Mouse (Mus musculus): Measurements from ENCODE around the gene C130050O18Rik. TPM values are rescaled to one million over a fixed set of nuclear protein-coding genes. Genes with fewer than 3 reads are reported as not detected.

C130050O18Rik gene
- polyA plus RNA-seq, 1 experiment from 2014 or later: 0.26 TPM

GRCm38 (mm10) chr5:139403692-139404260, 1.3 kb upstream of the C130050O18Rik start:
- Histone ChIP-seq H3K36me3 (ENCODE audit: control insufficient read depth, insufficient read depth, low read length) (no peaks in the 10 kb centered on the region), H3K9ac (ENCODE audit: low read depth, low read length) (no peak overlapping the region), H3K27ac (ENCODE audit: low read depth, low read length) (no peak overlapping the region), H3K27me3 (replicated peaks; ENCODE audit: control insufficient read depth, insufficient read depth, low read length) (no peaks in the 10 kb centered on the region), H3K9me3 (ENCODE audit: control insufficient read depth, low read length) (no peaks in the 10 kb centered on the region), H3K4me3 (ENCODE audit: low read length) (no peak overlapping the region), H3K4me1 (ENCODE audit: control insufficient read depth, insufficient read depth, low read depth, low read length) (peaks cover 6% of the 10 kb centered on the region), H3K4me2 (ENCODE audit: low read length) (no peak overlapping the region)
- WGBS: 87% methylated on average over 8 of the region's 8 CpGs
- no peak for ATAC-seq

- WGBS: 74% methylated on average over 7 of the region's 7 CpGs
- no peaks in the 10 kb centered on the region for H3K27me3 ChIP-seq (replicated peaks; ENCODE audit: control insufficient read depth, insufficient read depth, low read length)
- H3K27ac ChIP-seq (ENCODE audit: low read depth, low read length): no peak overlapping the region
- H3K4me3 ChIP-seq (ENCODE audit: low read length): no peak overlapping the region
- no peaks in the 10 kb centered on the region for H3K9me3 ChIP-seq (ENCODE audit: control insufficient read depth, low read length)
- no peak for ATAC-seq
- no peak overlapping the region for H3K4me2 ChIP-seq (ENCODE audit: low read length)
- H3K9ac ChIP-seq (ENCODE audit: low read depth, low read length): no peak overlapping the region
- H3K4me1 ChIP-seq (ENCODE audit: control insufficient read depth, insufficient read depth, low read depth, low read length): peaks cover 5% of the 10 kb centered on the region
- no peaks in the 10 kb centered on the region for H3K36me3 ChIP-seq (ENCODE audit: control insufficient read depth, insufficient read depth, low read length)
Measured at GRCm38 (mm10) chr5:139405478-139405877, 398 bp downstream of the C130050O18Rik start.

- WGBS: 59% methylated on average over 3 of the region's 3 CpGs
- no peak overlapping the region for H3K27ac ChIP-seq (ENCODE audit: low read depth, low read length)
- peaks cover 5% of the 10 kb centered on the region for H3K4me1 ChIP-seq (ENCODE audit: control insufficient read depth, insufficient read depth, low read depth, low read length)
- no peak for ATAC-seq
- no peaks in the 10 kb centered on the region for H3K9me3 ChIP-seq (ENCODE audit: control insufficient read depth, low read length)
- no peaks in the 10 kb centered on the region for H3K36me3 ChIP-seq (ENCODE audit: control insufficient read depth, insufficient read depth, low read length)
- H3K9ac ChIP-seq (ENCODE audit: low read depth, low read length): no peak overlapping the region
- no peak overlapping the region for H3K4me3 ChIP-seq (ENCODE audit: low read length)
- no peaks in the 10 kb centered on the region for H3K27me3 ChIP-seq (replicated peaks; ENCODE audit: control insufficient read depth, insufficient read depth, low read length)
- H3K4me2 ChIP-seq (ENCODE audit: low read length): no peak overlapping the region
Measured at GRCm38 (mm10) chr5:139405953-139406352, 873 bp downstream of the C130050O18Rik start.

GRCm38 (mm10) chr5:139407121-139407885, 2.2 kb downstream of the C130050O18Rik start:
- ATAC-seq: no peak
- Histone ChIP-seq H3K27ac (ENCODE audit: low read depth, low read length) (no peak overlapping the region; the same call in 1 of the 2 replicates), H3K4me2 (ENCODE audit: low read length) (no peak overlapping the region), H3K4me1 (ENCODE audit: control insufficient read depth, insufficient read depth, low read depth, low read length) (peaks cover 5% of the 10 kb centered on the region), H3K9me3 (ENCODE audit: control insufficient read depth, low read length) (no peaks in the 10 kb centered on the region), H3K4me3 (ENCODE audit: low read length) (no peak overlapping the region), H3K9ac (ENCODE audit: low read depth, low read length) (no peak overlapping the region; the same call in 1 of the 2 replicates), H3K36me3 (ENCODE audit: control insufficient read depth, insufficient read depth, low read length) (no peaks in the 10 kb centered on the region), H3K27me3 (replicated peaks; ENCODE audit: control insufficient read depth, insufficient read depth, low read length) (no peaks in the 10 kb centered on the region)
- WGBS: 85% methylated on average over 14 of the region's 14 CpGs

- Histone ChIP-seq H3K27ac (ENCODE audit: low read depth, low read length) (no peak overlapping the region), H3K36me3 (ENCODE audit: control insufficient read depth, insufficient read depth, low read length) (no peaks in the 10 kb centered on the region), H3K27me3 (replicated peaks; ENCODE audit: control insufficient read depth, insufficient read depth, low read length) (no peaks in the 10 kb centered on the region), H3K4me3 (ENCODE audit: low read length) (no peak overlapping the region), H3K4me2 (ENCODE audit: low read length) (no peak overlapping the region), H3K9me3 (ENCODE audit: control insufficient read depth, low read length) (no peaks in the 10 kb centered on the region), H3K4me1 (ENCODE audit: control insufficient read depth, insufficient read depth, low read depth, low read length) (peaks cover 5% of the 10 kb centered on the region), H3K9ac (ENCODE audit: low read depth, low read length) (peak overlapping the region; percentile 13; the same call in 1 of the 2 replicates)
- ATAC-seq: no peak
- WGBS: 74% methylated on average over 7 of the region's 7 CpGs
Measured at GRCm38 (mm10) chr5:139408511-139408910, 3.4 kb downstream of the C130050O18Rik start.

- Histone ChIP-seq H3K9ac (ENCODE audit: low read depth, low read length) (no peak overlapping the region), H3K27ac (ENCODE audit: low read depth, low read length) (no peak overlapping the region), H3K4me3 (ENCODE audit: low read length) (no peak overlapping the region), H3K4me2 (ENCODE audit: low read length) (no peak overlapping the region), H3K27me3 (replicated peaks; ENCODE audit: control insufficient read depth, insufficient read depth, low read length) (no peaks in the 10 kb centered on the region), H3K36me3 (ENCODE audit: control insufficient read depth, insufficient read depth, low read length) (no peaks in the 10 kb centered on the region), H3K9me3 (ENCODE audit: control insufficient read depth, low read length) (no peaks in the 10 kb centered on the region), H3K4me1 (ENCODE audit: control insufficient read depth, insufficient read depth, low read depth, low read length) (peaks cover 5% of the 10 kb centered on the region)
- 78% methylated on average over 12 of the region's 12 CpGs for WGBS
- no peak for ATAC-seq
Measured at GRCm38 (mm10) chr5:139409412-139409811, 4.3 kb downstream of the C130050O18Rik start.

GRCm38 (mm10) chr5:139410056-139410455, 5.0 kb downstream of the C130050O18Rik start:
- H3K27ac ChIP-seq (ENCODE audit: low read depth, low read length): no peak overlapping the region
- H3K4me3 ChIP-seq (ENCODE audit: low read length): no peak overlapping the region
- H3K4me2 ChIP-seq (ENCODE audit: low read length): no peak overlapping the region
- no peak overlapping the region for H3K9ac ChIP-seq (ENCODE audit: low read depth, low read length)
- H3K4me1 ChIP-seq (ENCODE audit: control insufficient read depth, insufficient read depth, low read depth, low read length): peaks cover 5% of the 10 kb centered on the region
- no peak for ATAC-seq
- H3K27me3 ChIP-seq (replicated peaks; ENCODE audit: control insufficient read depth, insufficient read depth, low read length): no peaks in the 10 kb centered on the region
- H3K9me3 ChIP-seq (ENCODE audit: control insufficient read depth, low read length): no peaks in the 10 kb centered on the region
- 90% methylated on average over 4 of the region's 4 CpGs for WGBS
- H3K36me3 ChIP-seq (ENCODE audit: control insufficient read depth, insufficient read depth, low read length): no peaks in the 10 kb centered on the region

GRCm38 (mm10) chr5:139411117-139411516, 6.0 kb downstream of the C130050O18Rik start:
- ATAC-seq: no peak
- Histone ChIP-seq H3K36me3 (ENCODE audit: control insufficient read depth, insufficient read depth, low read length) (no peaks in the 10 kb centered on the region), H3K4me1 (ENCODE audit: control insufficient read depth, insufficient read depth, low read depth, low read length) (peaks cover 5% of the 10 kb centered on the region), H3K27me3 (replicated peaks; ENCODE audit: control insufficient read depth, insufficient read depth, low read length) (no peaks in the 10 kb centered on the region), H3K4me3 (ENCODE audit: low read length) (no peak overlapping the region), H3K27ac (ENCODE audit: low read depth, low read length) (no peak overlapping the region), H3K4me2 (ENCODE audit: low read length) (no peak overlapping the region), H3K9ac (ENCODE audit: low read depth, low read length) (no peak overlapping the region), H3K9me3 (ENCODE audit: control insufficient read depth, low read length) (no peaks in the 10 kb centered on the region)
- WGBS: 88% methylated on average over 6 of the region's 6 CpGs

GRCm38 (mm10) chr5:139411665-139412314, 6.7 kb downstream of the C130050O18Rik start:
- Histone ChIP-seq H3K4me1 (ENCODE audit: control insufficient read depth, insufficient read depth, low read depth, low read length) (peaks cover 5% of the 10 kb centered on the region), H3K27ac (ENCODE audit: low read depth, low read length) (no peak overlapping the region), H3K4me3 (ENCODE audit: low read length) (no peak overlapping the region), H3K27me3 (replicated peaks; ENCODE audit: control insufficient read depth, insufficient read depth, low read length) (no peaks in the 10 kb centered on the region), H3K4me2 (ENCODE audit: low read length) (no peak overlapping the region), H3K9ac (ENCODE audit: low read depth, low read length) (no peak overlapping the region), H3K36me3 (ENCODE audit: control insufficient read depth, insufficient read depth, low read length) (no peaks in the 10 kb centered on the region), H3K9me3 (ENCODE audit: control insufficient read depth, low read length) (no peaks in the 10 kb centered on the region)
- 69% methylated on average over 15 of the region's 15 CpGs for WGBS
- ATAC-seq: no peak

Data from hindbrain, embryonic 16.5 days (tissue).